Mouse (Mus musculus): ENCODE measurements around the gene Atp2a1. TPM values are rescaled to one million over a fixed set of nuclear protein-coding genes. Genes with fewer than 3 reads are reported as not detected.

Gene Atp2a1
- polyA plus RNA-seq, 1 experiment from 2014 or later: 6.4 TPM

- Histone ChIP-seq H3K27me3 (ENCODE audit: control insufficient read depth, insufficient read depth, low read length) (no peaks in the 10 kb centered on the region), H3K4me3 (ENCODE audit: low read length) (peak overlapping the region; percentile 10), H3K27ac (ENCODE audit: low read length) (no peak overlapping the region), H3K9ac (ENCODE audit: low read length) (peak overlapping the region; percentile 59; the same call in 1 of the 2 replicates), H3K36me3 (ENCODE audit: control insufficient read depth, insufficient read depth) (no peaks in the 10 kb centered on the region), H3K4me2 (ENCODE audit: low read depth, low read length) (peak overlapping the region; percentile 58), H3K9me3 (replicated peaks; ENCODE audit: control insufficient read depth, low read length) (no peaks in the 10 kb centered on the region), H3K4me1 (ENCODE audit: control insufficient read depth, insufficient read depth, low read length) (peaks cover 10% of the 10 kb centered on the region)
- no peak for ATAC-seq (replicated peaks; ENCODE audit: extremely low read depth, insufficient read depth, low FRiP score)
- WGBS: 44% methylated on average over 6 of the region's 6 CpGs
Measured at GRCm38 (mm10) chr7:126397221-126397620, 65.7 kb downstream of the Atp2a1 start.

DNA sequence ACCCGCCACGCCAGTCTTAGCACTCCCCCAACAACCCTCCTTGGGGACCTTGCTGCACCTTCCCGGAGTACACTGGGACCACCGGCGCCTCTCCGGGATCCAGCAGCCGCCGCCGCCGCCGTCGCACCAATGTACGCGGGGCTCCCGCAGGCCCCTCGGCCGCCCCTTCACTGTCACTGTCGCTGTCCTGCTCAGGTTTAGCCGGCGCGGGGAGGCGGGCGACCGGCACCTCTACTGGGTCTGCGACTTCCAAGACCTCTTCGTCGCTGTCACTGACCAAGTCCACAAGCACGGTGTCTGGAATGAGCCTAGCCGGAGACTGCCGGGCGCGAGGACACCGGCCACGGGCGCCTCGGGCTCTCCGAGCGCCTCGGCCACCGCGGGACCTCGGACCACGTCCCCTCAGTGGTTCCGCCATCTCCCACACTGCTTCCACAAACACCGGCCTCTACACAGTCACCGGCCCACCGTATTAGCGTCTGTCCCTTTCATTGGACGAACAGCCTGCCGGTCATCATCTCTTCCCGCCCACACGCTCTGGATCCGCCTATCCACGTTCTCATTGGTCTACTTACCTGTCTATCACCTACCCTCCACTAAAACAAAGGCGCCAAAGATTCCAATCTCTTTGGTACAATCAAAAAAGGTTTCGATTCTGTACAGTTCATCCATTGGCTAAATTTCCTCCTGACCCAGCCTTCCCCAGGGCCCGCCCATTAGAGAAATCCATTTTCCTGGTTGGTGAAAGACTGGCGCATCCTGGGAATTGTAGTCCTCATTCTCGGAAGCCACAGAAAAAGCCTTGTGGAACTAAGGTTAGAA, 66.4 kb downstream of the Atp2a1 start, which contains the start of gene Nfatc2ip:
Gene Nfatc2ip, minus strand, starts transcription at position 440 of the 822 bp plus-strand sequence.
- Histone ChIP-seq H3K9ac (ENCODE audit: low read length) (peak within 1 kb of the TSS; percentile 89), H3K4me1 (ENCODE audit: control insufficient read depth, insufficient read depth, low read length) (peaks cover 10% of the 10 kb centered on the region), H3K9me3 (replicated peaks; ENCODE audit: control insufficient read depth, low read length) (no peaks in the 10 kb centered on the region), H3K4me2 (ENCODE audit: low read depth, low read length) (peak within 1 kb of the TSS; percentile 89), H3K27me3 (ENCODE audit: control insufficient read depth, insufficient read depth, low read length) (no peaks in the 10 kb centered on the region), H3K4me3 (ENCODE audit: low read length) (peak within 1 kb of the TSS; percentile 96), H3K27ac (ENCODE audit: low read length) (peak within 1 kb of the TSS; percentile 73), H3K36me3 (ENCODE audit: control insufficient read depth, insufficient read depth) (0 out of 2 replicates have a peak, but pooled peaks cover 2% of the 10 kb centered on the region)
- ATAC-seq (replicated peaks; ENCODE audit: extremely low read depth, insufficient read depth, low FRiP score): peak; percentile 100
- under 1% methylated on average over 59 of the region's 59 CpGs for WGBS

Other genes with a start within 250 kb of the Atp2a1 start
- 12.1 and 13.6 TPM in 2 replicates for gene Sbk1, start 190.5 kb downstream of the Atp2a1 start, polyA plus RNA-seq (2015; fragmentation: Nextera tagmentation; extraction: Ambion mirVana)
- 17.4 and 51.1 TPM in 2 replicates for gene Lat, start 93.5 kb downstream of the Atp2a1 start, polyA plus RNA-seq (2015; fragmentation: Nextera tagmentation; extraction: Ambion mirVana)
- gene Spns1, start 85.7 kb downstream of the Atp2a1 start, polyA plus RNA-seq (2015; fragmentation: Nextera tagmentation; extraction: Ambion mirVana): 41.1 and 45.9 TPM in 2 replicates
- 1.4 TPM in 2 replicates for gene Nfatc2ip, start 66.4 kb downstream of the Atp2a1 start, polyA plus RNA-seq (2015; fragmentation: Nextera tagmentation; extraction: Ambion mirVana)
- 0.05 and 0.09 TPM in 2 replicates for gene Cd19, start 48.2 kb downstream of the Atp2a1 start, polyA plus RNA-seq (2015; fragmentation: Nextera tagmentation; extraction: Ambion mirVana)
- 22.1 and 22.2 TPM in 2 replicates for gene Rabep2, start 34.3 kb downstream of the Atp2a1 start, polyA plus RNA-seq (2015; fragmentation: Nextera tagmentation; extraction: Ambion mirVana)
- gene Sh2b1, start 12.3 kb upstream of the Atp2a1 start, polyA plus RNA-seq (2015; fragmentation: Nextera tagmentation; extraction: Ambion mirVana): 44.3 and 46.0 TPM in 2 replicates
- gene Tufm, start 24.3 kb upstream of the Atp2a1 start, polyA plus RNA-seq (2015; fragmentation: Nextera tagmentation; extraction: Ambion mirVana): 224 and 229 TPM in 2 replicates
- 29.7 and 30.6 TPM in 2 replicates for gene Atxn2l, start 40.3 kb upstream of the Atp2a1 start, polyA plus RNA-seq (2015; fragmentation: Nextera tagmentation; extraction: Ambion mirVana)
- gene Eif3c, start 103.3 kb upstream of the Atp2a1 start, polyA plus RNA-seq (2015; fragmentation: Nextera tagmentation; extraction: Ambion mirVana): 115 and 120 TPM in 2 replicates
- 0.71 and 0.75 TPM in 2 replicates for gene Apobr, start 121.8 kb upstream of the Atp2a1 start, polyA plus RNA-seq (2015; fragmentation: Nextera tagmentation; extraction: Ambion mirVana)
- 20.2 TPM in 2 replicates for gene Cln3, start 122.7 kb upstream of the Atp2a1 start, polyA plus RNA-seq (2015; fragmentation: Nextera tagmentation; extraction: Ambion mirVana)
- gene Il27, start 131.8 kb upstream of the Atp2a1 start, polyA plus RNA-seq (2015; fragmentation: Nextera tagmentation; extraction: Ambion mirVana): not detected in 2 replicates
- 12.8 and 12.9 TPM in 2 replicates for gene Nupr1, start 167.8 kb upstream of the Atp2a1 start, polyA plus RNA-seq (2015; fragmentation: Nextera tagmentation; extraction: Ambion mirVana)
- 36.1 and 39.1 TPM in 2 replicates for gene Sgf29, start 186.2 kb upstream of the Atp2a1 start, polyA plus RNA-seq (2015; fragmentation: Nextera tagmentation; extraction: Ambion mirVana)
- gene Sult1a1, start 213.3 kb upstream of the Atp2a1 start, polyA plus RNA-seq (2015; fragmentation: Nextera tagmentation; extraction: Ambion mirVana): 17.4 and 18.5 TPM in 2 replicates
- gene Bola2, start 232.3 kb upstream of the Atp2a1 start, polyA plus RNA-seq (2015; fragmentation: Nextera tagmentation; extraction: Ambion mirVana): 75.4 and 85.6 TPM in 2 replicates
- gene Slx1b, start 232.7 kb upstream of the Atp2a1 start, polyA plus RNA-seq (2015; fragmentation: Nextera tagmentation; extraction: Ambion mirVana): 6.6 and 6.7 TPM in 2 replicates
- gene Coro1a, start 244.7 kb upstream of the Atp2a1 start, polyA plus RNA-seq (2015; fragmentation: Nextera tagmentation; extraction: Ambion mirVana): 57.7 and 131 TPM in 2 replicates